Mouse (Mus musculus): ENCODE results near the gene Bri3bp. TPM values are rescaled to one million over a fixed set of nuclear protein-coding genes. Genes with fewer than 3 reads are reported as not detected.

Bri3bp gene
- polyA plus RNA-seq, 1 experiment from 2014 or later: 44.4 TPM

- no peak overlapping the region for H3K9ac ChIP-seq (replicated peaks; ENCODE audit: low read length)
- no peak for ATAC-seq (ENCODE audit: low FRiP score, low TSS enrichment)
- H3K4me3 ChIP-seq (ENCODE audit: low read length): no peak overlapping the region
- no peak overlapping the region for H3K4me2 ChIP-seq (replicated peaks; ENCODE audit: low read depth, low read length)
- peaks cover 13% of the 10 kb centered on the region for H3K4me1 ChIP-seq (ENCODE audit: insufficient read depth, low read length)
- H3K36me3 ChIP-seq (ENCODE audit: insufficient read depth, low read length): no peaks in the 10 kb centered on the region
- 65% methylated on average over 6 of the region's 6 CpGs for WGBS
- H3K27me3 ChIP-seq (ENCODE audit: insufficient read depth, low read length): no peaks in the 10 kb centered on the region
- no peak overlapping the region for H3K27ac ChIP-seq (ENCODE audit: low read length)
- no peaks in the 10 kb centered on the region for H3K9me3 ChIP-seq (ENCODE audit: low read length)
These were observed 38.4 kb upstream of the Bri3bp start for GRCm38 (mm10) chr5:125402991-125403390.

- H3K4me3 ChIP-seq (ENCODE audit: low read length): peak overlapping the region; percentile 51
- peak overlapping the region; percentile 62 for H3K9ac ChIP-seq (replicated peaks; ENCODE audit: low read length)
- H3K4me2 ChIP-seq (replicated peaks; ENCODE audit: low read depth, low read length): peak overlapping the region; percentile 71
- peaks cover 13% of the 10 kb centered on the region for H3K4me1 ChIP-seq (ENCODE audit: insufficient read depth, low read length)
- no peaks in the 10 kb centered on the region for H3K27me3 ChIP-seq (ENCODE audit: insufficient read depth, low read length)
- no peak overlapping the region for H3K27ac ChIP-seq (ENCODE audit: low read length)
- H3K9me3 ChIP-seq (ENCODE audit: low read length): no peaks in the 10 kb centered on the region
- ATAC-seq (ENCODE audit: low FRiP score, low TSS enrichment): no peak
- no peaks in the 10 kb centered on the region for H3K36me3 ChIP-seq (ENCODE audit: insufficient read depth, low read length)
- WGBS: 15% methylated on average over 31 of the region's 31 CpGs
These were observed 37.6 kb upstream of the Bri3bp start for GRCm38 (mm10) chr5:125403481-125404465.

GRCm38 (mm10) chr5:125404536-125404902 lies 36.8 kb upstream of the Bri3bp start:
- no peak for ATAC-seq (ENCODE audit: low FRiP score, low TSS enrichment)
- 2% methylated on average over 7 of the region's 7 CpGs for WGBS
- Histone ChIP-seq H3K27ac (ENCODE audit: low read length) (peak overlapping the region; percentile 94), H3K4me2 (replicated peaks; ENCODE audit: low read depth, low read length) (peak overlapping the region; percentile 67), H3K9ac (replicated peaks; ENCODE audit: low read length) (peak overlapping the region; percentile 75), H3K4me3 (ENCODE audit: low read length) (peak overlapping the region; percentile 78), H3K36me3 (ENCODE audit: insufficient read depth, low read length) (no peaks in the 10 kb centered on the region), H3K4me1 (ENCODE audit: insufficient read depth, low read length) (peaks cover 15% of the 10 kb centered on the region), H3K9me3 (ENCODE audit: low read length) (no peaks in the 10 kb centered on the region), H3K27me3 (ENCODE audit: insufficient read depth, low read length) (no peaks in the 10 kb centered on the region)

- Histone ChIP-seq H3K4me1 (ENCODE audit: insufficient read depth, low read length) (peaks cover 20% of the 10 kb centered on the region), H3K36me3 (ENCODE audit: insufficient read depth, low read length) (no peaks in the 10 kb centered on the region), H3K9me3 (ENCODE audit: low read length) (no peaks in the 10 kb centered on the region), H3K9ac (replicated peaks; ENCODE audit: low read length) (peak overlapping the region; percentile 75), H3K4me3 (ENCODE audit: low read length) (peak overlapping the region; percentile 78), H3K27me3 (ENCODE audit: insufficient read depth, low read length) (no peaks in the 10 kb centered on the region), H3K4me2 (replicated peaks; ENCODE audit: low read depth, low read length) (peak overlapping the region; percentile 67), H3K27ac (ENCODE audit: low read length) (peak overlapping the region; percentile 94)
- under 1% methylated on average over 28 of the region's 28 CpGs for WGBS
- ATAC-seq (ENCODE audit: low FRiP score, low TSS enrichment): peak; percentile 21
These were observed 36.3 kb upstream of the Bri3bp start for GRCm38 (mm10) chr5:125404903-125405545.

GRCm38 (mm10) chr5:125405546-125406248 lies 35.7 kb upstream of the Bri3bp start:
- Histone ChIP-seq H3K27me3 (ENCODE audit: insufficient read depth, low read length) (no peaks in the 10 kb centered on the region), H3K4me3 (ENCODE audit: low read length) (peak overlapping the region; percentile 78), H3K27ac (ENCODE audit: low read length) (peak overlapping the region; percentile 94), H3K4me2 (replicated peaks; ENCODE audit: low read depth, low read length) (peak overlapping the region; percentile 67), H3K4me1 (ENCODE audit: insufficient read depth, low read length) (peaks cover 22% of the 10 kb centered on the region), H3K9ac (replicated peaks; ENCODE audit: low read length) (peak overlapping the region; percentile 75), H3K9me3 (ENCODE audit: low read length) (no peaks in the 10 kb centered on the region), H3K36me3 (ENCODE audit: insufficient read depth, low read length) (no peaks in the 10 kb centered on the region)
- ATAC-seq (ENCODE audit: low FRiP score, low TSS enrichment): peak; percentile 62; the same call in 1 of the 2 replicates
- WGBS: under 1% methylated on average over 31 of the region's 31 CpGs

GRCm38 (mm10) chr5:125406322-125407016 lies 34.9 kb upstream of the Bri3bp start:
- Histone ChIP-seq H3K4me1 (ENCODE audit: insufficient read depth, low read length) (peaks cover 22% of the 10 kb centered on the region), H3K4me2 (replicated peaks; ENCODE audit: low read depth, low read length) (peak overlapping the region; percentile 67), H3K9ac (replicated peaks; ENCODE audit: low read length) (peak overlapping the region; percentile 75), H3K27me3 (ENCODE audit: insufficient read depth, low read length) (no peaks in the 10 kb centered on the region), H3K4me3 (ENCODE audit: low read length) (peak overlapping the region; percentile 78), H3K27ac (ENCODE audit: low read length) (peak overlapping the region; percentile 90), H3K9me3 (ENCODE audit: low read length) (no peaks in the 10 kb centered on the region), H3K36me3 (ENCODE audit: insufficient read depth, low read length) (no peaks in the 10 kb centered on the region)
- 2% methylated on average over 20 of the region's 20 CpGs for WGBS
- ATAC-seq (ENCODE audit: low FRiP score, low TSS enrichment): peak; percentile 21

- peak overlapping the region; percentile 90; the same call in 1 of the 2 replicates for H3K27ac ChIP-seq (ENCODE audit: low read length)
- WGBS: 60% methylated on average over 13 of the region's 13 CpGs
- H3K4me1 ChIP-seq (ENCODE audit: insufficient read depth, low read length): peaks cover 22% of the 10 kb centered on the region
- H3K27me3 ChIP-seq (ENCODE audit: insufficient read depth, low read length): no peaks in the 10 kb centered on the region
- peak overlapping the region; percentile 67 for H3K4me2 ChIP-seq (replicated peaks; ENCODE audit: low read depth, low read length)
- H3K9ac ChIP-seq (replicated peaks; ENCODE audit: low read length): peak overlapping the region; percentile 75
- H3K36me3 ChIP-seq (ENCODE audit: insufficient read depth, low read length): no peaks in the 10 kb centered on the region
- H3K4me3 ChIP-seq (ENCODE audit: low read length): peak overlapping the region; percentile 78
- no peaks in the 10 kb centered on the region for H3K9me3 ChIP-seq (ENCODE audit: low read length)
- ATAC-seq (ENCODE audit: low FRiP score, low TSS enrichment): no peak
These were observed 34.1 kb upstream of the Bri3bp start for GRCm38 (mm10) chr5:125407020-125407830.

- ATAC-seq (ENCODE audit: low FRiP score, low TSS enrichment): no peak
- Histone ChIP-seq H3K9ac (replicated peaks; ENCODE audit: low read length) (no peak overlapping the region), H3K4me3 (ENCODE audit: low read length) (no peak overlapping the region; the same call in 1 of the 2 replicates), H3K4me2 (replicated peaks; ENCODE audit: low read depth, low read length) (peak overlapping the region; percentile 30; the same call in 1 of the 2 replicates), H3K27ac (ENCODE audit: low read length) (no peak overlapping the region), H3K4me1 (ENCODE audit: insufficient read depth, low read length) (peaks cover 22% of the 10 kb centered on the region), H3K27me3 (ENCODE audit: insufficient read depth, low read length) (no peaks in the 10 kb centered on the region), H3K36me3 (ENCODE audit: insufficient read depth, low read length) (peaks cover under 1% of the 10 kb centered on the region; the same call in 1 of the 2 replicates), H3K9me3 (ENCODE audit: low read length) (no peaks in the 10 kb centered on the region)
- 76% methylated on average over 14 of the region's 14 CpGs for WGBS
These were observed 33.3 kb upstream of the Bri3bp start for GRCm38 (mm10) chr5:125407910-125408575.

Data from kidney, embryonic 16.5 days (tissue).